Mouse (Mus musculus) cerebellum, adult 2 months (tissue): Measurements from ENCODE around the gene Zfp800. TPM values are rescaled to one million over a fixed set of nuclear protein-coding genes. Genes with fewer than 3 reads are reported as not detected.

Experiments
- DNase-seq, 2 experiments: peaks; one replicate each; pipeline ENCODE4 v3.0.0; 2021
- H3K27ac ChIP-seq: fragments of 200-500 bp; 2 replicates; pipeline ENCODE4 v1.5.1; 2012; ENCODE audit warnings: low read length, control low read depth, inconsistent platforms; ENCODE audit not compliant: insufficient read depth
- H3K27me3 ChIP-seq: fragments of 200-500 bp; 2 replicates; pipeline ENCODE4 v1.6.1; 2012; ENCODE audit warnings: inconsistent platforms, mild to moderate bottlenecking, low read length, moderate library complexity; ENCODE audit not compliant: control insufficient read depth, insufficient read depth
- H3K4me1 ChIP-seq: fragments of 200-500 bp; 2 replicates; pipeline ENCODE4 v1.6.1; 2011; ENCODE audit warnings: low read length; ENCODE audit not compliant: control insufficient read depth, insufficient read depth
- H3K4me3 ChIP-seq: fragments of 200-500 bp; replicated peaks from 2 replicates; pipeline ENCODE3; 2011; ENCODE audit warnings: mild to moderate bottlenecking, low read depth, low read length, control low read depth; ENCODE audit not compliant: insufficient read depth
- CTCF ChIP-seq: fragments of 200-500 bp; IDR thresholded peaks from 2 replicates; pipeline ENCODE4 v1.5.1; 2011; ENCODE audit warnings: low read depth, mild to moderate bottlenecking, control low read depth, low read length, moderate library complexity, borderline replicate concordance; ENCODE audit not compliant: insufficient read depth
- POLR2A ChIP-seq: fragments of 200-500 bp; IDR thresholded peaks from 2 replicates; pipeline ENCODE4 v1.6.1; 2011; ENCODE audit warnings: low read length, control low read depth, borderline replicate concordance; ENCODE audit not compliant: insufficient read depth
- WGBS: fragments of 180-500 bp; shearing (Covaris S2); methylation state at CpG from one replicate; pipeline ENCODE4 v1.1.7; 2018; 5-methylcytosine and 5-hydroxymethylcytosine counted together
- polyA plus RNA-seq: library from polyadenylated mRNA; depleted of rRNA; stranded (reverse); fragments of >200 nt; gene quantifications from 2 replicates; pipeline ENCODE4 v1.2.3, GENCODE M21; 2012

The Zfp800 gene
- polyA plus RNA-seq, 1 experiment, result 7.7 TPM

DNA sequence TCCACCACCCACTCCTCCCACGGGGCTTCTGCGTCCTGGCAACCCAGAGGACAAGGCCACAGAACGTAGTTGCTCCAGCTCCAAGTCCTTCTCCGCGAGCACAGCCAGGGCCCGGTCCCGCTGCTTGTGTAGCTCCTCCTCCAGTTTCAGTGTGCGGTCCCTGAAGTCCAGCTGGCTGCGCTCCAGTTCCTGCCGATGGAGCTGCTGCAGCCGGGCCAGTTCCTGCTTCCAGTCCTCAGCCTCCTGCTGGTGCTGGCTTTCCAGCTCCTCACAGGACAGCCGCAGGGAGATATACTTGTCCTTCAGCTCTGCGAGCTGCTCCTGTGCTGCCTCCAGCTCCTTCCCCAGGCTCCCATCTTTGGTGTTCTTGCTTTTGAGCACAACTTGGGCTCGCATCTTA lies 20.6 kb upstream of the Zfp800 start:
- no peak for TF ChIP-seq CTCF
- TF ChIP-seq POLR2A, result no peak
- H3K4me1 ChIP-seq, result peaks cover 18% of the 10 kb centered on the region
- WGBS, result 3% methylated on average over 14 of the region's 14 CpGs
- peak overlapping the region; percentile 13 for H3K4me3 ChIP-seq
- H3K27me3 ChIP-seq, result no peaks in the 10 kb centered on the region
- DNase-seq, result peak; percentile 88 to 93
- H3K27ac ChIP-seq, result peak overlapping the region; percentile 60

- TF ChIP-seq POLR2A (no peak), CTCF (no peak)
- 47% methylated on average over 4 of the region's 4 CpGs for WGBS
These were observed 19.2 kb upstream of the Zfp800 start for GRCm38 (mm10) chr6:28416981-28417380.

DNA sequence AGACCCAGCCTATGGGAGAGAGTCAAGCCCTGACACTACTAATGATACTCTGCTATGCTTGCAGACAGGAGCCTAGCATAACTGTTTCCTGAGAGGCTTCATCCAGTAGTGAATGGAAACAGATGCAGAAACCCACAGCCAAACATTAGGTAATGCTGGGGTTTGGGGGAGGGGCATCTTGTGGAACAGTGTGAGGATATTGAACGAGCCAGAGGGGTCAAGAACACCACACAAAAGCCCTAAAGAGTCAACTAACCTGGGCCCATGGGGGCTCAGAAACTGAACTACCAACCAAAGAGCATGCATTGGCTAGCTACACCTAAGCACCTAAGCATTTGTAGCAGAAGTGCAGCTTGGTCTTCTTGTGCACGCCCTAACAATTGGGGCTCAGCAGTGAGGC lies 13.4 kb upstream of the Zfp800 start:
- H3K27me3 ChIP-seq, result no peaks in the 10 kb centered on the region
- WGBS, result 74% methylated on average over 2 of the region's 2 CpGs
- no peak overlapping the region for H3K4me3 ChIP-seq
- no peak overlapping the region for H3K27ac ChIP-seq
- DNase-seq, result no peak
- no peaks in the 10 kb centered on the region for H3K4me1 ChIP-seq
- TF ChIP-seq CTCF, result no peak
- no peak for TF ChIP-seq POLR2A

More at GRCm38 (mm10) chr6:28416981-28417380, 19.2 kb upstream of the Zfp800 start:
- H3K4me3 ChIP-seq, result no peak overlapping the region
- no peak for DNase-seq
- H3K27ac ChIP-seq, result no peak overlapping the region
- no peaks in the 10 kb centered on the region for H3K27me3 ChIP-seq
- peaks cover 18% of the 10 kb centered on the region for H3K4me1 ChIP-seq

DNA sequence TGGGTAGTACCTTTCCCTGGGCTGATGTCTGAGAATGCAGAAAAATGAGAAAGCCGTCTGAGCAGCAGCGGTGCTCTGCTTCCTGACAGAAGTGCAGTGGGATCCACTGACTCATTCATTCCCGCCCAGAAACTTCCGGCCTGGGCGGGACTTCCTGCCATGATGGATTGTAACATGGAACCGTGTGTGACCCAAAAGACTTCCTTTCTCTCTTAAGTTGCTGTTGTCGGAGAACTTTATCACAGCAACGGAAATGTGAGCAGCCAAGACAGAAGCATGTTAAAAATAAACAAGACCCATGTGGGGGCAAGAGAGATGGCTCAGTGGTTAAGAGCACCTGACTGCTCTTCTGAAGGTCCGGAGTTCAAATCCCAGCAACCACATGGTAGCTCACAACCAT lies 12.2 kb upstream of the Zfp800 start:
- 87% methylated on average over 9 of the region's 9 CpGs for WGBS
- no peaks in the 10 kb centered on the region for H3K4me1 ChIP-seq
- no peak overlapping the region for H3K4me3 ChIP-seq
- no peak for DNase-seq
- no peak for TF ChIP-seq CTCF
- no peaks in the 10 kb centered on the region for H3K27me3 ChIP-seq
- no peak overlapping the region for H3K27ac ChIP-seq

- WGBS, result 97% methylated on average over 4 of the region's 4 CpGs
- no peaks in the 10 kb centered on the region; the same call in 1 of the 2 replicates for H3K27me3 ChIP-seq
- DNase-seq, result no peak
- no peak for TF ChIP-seq CTCF
- H3K4me1 ChIP-seq, result no peaks in the 10 kb centered on the region
- H3K4me3 ChIP-seq, result no peak overlapping the region
- H3K27ac ChIP-seq, result no peak overlapping the region
These were observed 2.0 kb upstream of the Zfp800 start for GRCm38 (mm10) chr6:28399791-28400190.

- Histone ChIP-seq H3K4me1 (no peaks in the 10 kb centered on the region), H3K4me3 (no peak overlapping the region), H3K27ac (no peak overlapping the region), H3K27me3 (no peaks in the 10 kb centered on the region; the same call in 1 of the 2 replicates)
- 96% methylated on average over 3 of the region's 3 CpGs for WGBS
- no peak for DNase-seq
- peak; percentile 7; the same call in 1 of the 2 replicates for TF ChIP-seq CTCF
- TF ChIP-seq POLR2A, result no peak
These were observed 921 bp upstream of the Zfp800 start for GRCm38 (mm10) chr6:28398726-28399125.

DNA sequence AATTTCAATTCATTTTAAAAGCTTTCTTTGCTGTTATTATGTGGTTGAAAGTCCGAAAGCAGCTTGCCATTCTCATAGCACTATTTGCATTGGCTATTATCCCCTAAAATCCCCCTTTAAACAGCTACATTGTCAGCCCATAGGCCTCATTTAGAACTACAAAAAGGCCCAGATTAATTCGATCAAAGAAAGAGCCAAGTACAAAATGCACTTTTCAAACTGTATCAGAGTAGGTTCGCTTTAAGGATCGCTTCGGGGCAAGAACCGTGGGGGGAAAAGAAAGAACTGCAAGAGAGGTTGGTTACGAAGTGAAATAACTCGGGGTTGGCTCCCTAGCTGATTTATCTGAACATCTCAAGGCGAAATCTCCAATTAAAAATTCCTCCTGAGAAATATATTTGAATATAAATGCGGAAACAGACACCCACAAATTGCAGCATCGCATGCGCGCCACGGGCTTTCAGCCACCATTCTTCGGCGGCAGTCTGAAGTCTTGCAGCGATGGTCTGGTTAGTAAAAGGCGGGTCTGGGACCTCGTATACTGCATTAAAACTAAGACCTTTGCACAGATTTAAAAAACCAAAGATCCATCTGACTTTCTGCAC lies 850 bp downstream of the Zfp800 start:
- H3K4me1 ChIP-seq, result no peaks in the 10 kb centered on the region
- 10% methylated on average over 19 of the region's 19 CpGs for WGBS
- no peak for TF ChIP-seq POLR2A
- TF ChIP-seq CTCF, result no peak
- peak overlapping the region; percentile 64 for H3K4me3 ChIP-seq
- H3K27me3 ChIP-seq, result no peaks in the 10 kb centered on the region; the same call in 1 of the 2 replicates
- no peak overlapping the region for H3K27ac ChIP-seq
- peak; percentile 21 to 27 for DNase-seq

DNA sequence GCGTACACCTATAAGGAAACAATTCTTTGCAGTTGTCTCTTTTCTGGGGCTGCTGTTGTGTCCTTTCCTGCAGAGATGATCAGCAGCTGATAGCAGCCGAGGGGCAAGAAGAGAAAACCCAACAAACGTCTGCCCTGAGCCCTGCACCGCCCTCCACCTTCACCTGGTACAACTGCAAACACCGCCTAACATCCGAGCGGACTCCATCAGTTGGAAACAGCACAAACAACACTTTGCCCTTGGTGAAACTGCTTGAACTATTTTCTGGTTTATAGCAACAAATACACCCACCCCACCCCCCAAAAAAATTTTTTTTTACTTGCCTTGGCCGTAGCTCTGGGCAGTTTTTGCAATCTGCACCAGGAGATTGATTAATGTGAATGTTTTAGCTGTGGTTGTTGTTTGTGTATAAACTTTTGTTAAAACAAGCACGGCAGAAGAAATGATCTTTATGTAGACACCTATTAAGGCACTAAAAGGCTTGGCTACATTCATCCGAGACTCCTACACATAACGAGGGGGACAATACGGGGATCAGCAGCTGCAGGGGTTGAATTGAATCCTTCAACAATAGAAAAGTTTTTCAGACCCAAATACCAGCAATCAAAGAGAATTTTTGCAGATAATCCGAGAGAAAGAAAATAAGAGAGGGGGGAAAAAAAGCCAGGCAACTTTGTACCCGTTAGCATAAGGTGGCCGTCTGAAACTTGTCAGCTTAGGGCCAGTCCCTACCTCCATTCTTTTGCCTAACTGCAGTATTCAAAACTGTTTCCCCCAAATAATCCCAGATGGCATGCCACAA lies 1.6 kb downstream of the Zfp800 start:
- H3K27me3 ChIP-seq, result no peaks in the 10 kb centered on the region; the same call in 1 of the 2 replicates
- DNase-seq, result no peak
- H3K27ac ChIP-seq, result no peak overlapping the region
- no peak for TF ChIP-seq CTCF
- no peak for TF ChIP-seq POLR2A
- no peak overlapping the region for H3K4me3 ChIP-seq
- 81% methylated on average over 15 of the region's 15 CpGs for WGBS
- no peaks in the 10 kb centered on the region for H3K4me1 ChIP-seq
